Mouse (Mus musculus): ENCODE data around the gene Pfn1.
A peak's percentile ranks its signal among the peaks of the same experiment; 100 is the strongest.

Gene Pfn1

GRCm38 (mm10) chr11:70674501-70674900, 20.1 kb upstream of the Pfn1 start:
- DNase-seq (ENCODE audit: low read depth): no peak

GRCm38 (mm10) chr11:70674014-70674413, 19.6 kb upstream of the Pfn1 start:
- no peak for DNase-seq (ENCODE audit: low read depth)

- peak; percentile 66 for DNase-seq (ENCODE audit: low read depth)
Observed at GRCm38 (mm10) chr11:70671333-70672047, 17.0 kb upstream of the Pfn1 start.

GRCm38 (mm10) chr11:70670483-70670882, 16.0 kb upstream of the Pfn1 start:
- peak; percentile 50 for DNase-seq (ENCODE audit: low read depth)

- DNase-seq (ENCODE audit: low read depth): peak; percentile 90
Observed at GRCm38 (mm10) chr11:70669582-70670345, 15.3 kb upstream of the Pfn1 start.

GRCm38 (mm10) chr11:70668771-70669505, 14.5 kb upstream of the Pfn1 start, which contains the start of gene Spag7:
Gene Spag7, minus strand, starts transcription at chr11:70669416.
- peak; percentile 99 for DNase-seq (ENCODE audit: low read depth)

GRCm38 (mm10) chr11:70668335-70668770, 13.9 kb upstream of the Pfn1 start:
- DNase-seq (ENCODE audit: low read depth): peak; percentile 94

GRCm38 (mm10) chr11:70667271-70668150, 13.1 kb upstream of the Pfn1 start:
- DNase-seq (ENCODE audit: low read depth): peak; percentile 55

- no peak for DNase-seq (ENCODE audit: low read depth)
Observed at GRCm38 (mm10) chr11:70666687-70667086, 12.2 kb upstream of the Pfn1 start.

- no peak for DNase-seq (ENCODE audit: low read depth)
Observed at GRCm38 (mm10) chr11:70664741-70665140, 10.3 kb upstream of the Pfn1 start.

GRCm38 (mm10) chr11:70663957-70664356, 9.5 kb upstream of the Pfn1 start:
- no peak for DNase-seq (ENCODE audit: low read depth)

GRCm38 (mm10) chr11:70663101-70663500, 8.7 kb upstream of the Pfn1 start:
- DNase-seq (ENCODE audit: low read depth): no peak

GRCm38 (mm10) chr11:70660571-70660970, 6.1 kb upstream of the Pfn1 start:
- no peak for DNase-seq (ENCODE audit: low read depth)

GRCm38 (mm10) chr11:70658942-70659341, 4.5 kb upstream of the Pfn1 start:
- no peak for DNase-seq (ENCODE audit: low read depth)

- peak; percentile 35 for DNase-seq (ENCODE audit: low read depth)
Observed at GRCm38 (mm10) chr11:70658521-70658920, 4.1 kb upstream of the Pfn1 start.

- no peak for DNase-seq (ENCODE audit: low read depth)
Observed at GRCm38 (mm10) chr11:70657991-70658390, 3.5 kb upstream of the Pfn1 start.

- no peak for DNase-seq (ENCODE audit: low read depth)
Observed at GRCm38 (mm10) chr11:70657573-70657972, 3.1 kb upstream of the Pfn1 start.

- DNase-seq (ENCODE audit: low read depth): no peak
Observed at GRCm38 (mm10) chr11:70656964-70657363, 2.5 kb upstream of the Pfn1 start, which contains the start of gene Eno3. Gene Eno3, plus strand, starts transcription at chr11:70657202.

GRCm38 (mm10) chr11:70656456-70656927, 2.0 kb upstream of the Pfn1 start:
- peak; percentile 75 for DNase-seq (ENCODE audit: low read depth)

- DNase-seq (ENCODE audit: low read depth): peak; percentile 78
Observed at GRCm38 (mm10) chr11:70655571-70656455, 1.4 kb upstream of the Pfn1 start.
